Mouse (Mus musculus) erythroid progenitor cell, adult 5-6 weeks (primary cell): ENCODE results near the gene Pgbd5. TPM values are rescaled to one million over a fixed set of nuclear protein-coding genes. Genes with fewer than 3 reads are reported as not detected.

ENCODE experiments used
- ATAC-seq: replicated peaks from 2 replicates; pipeline ENCODE4 v1.8.0; 2016; ENCODE audit warnings: moderate number of reproducible peaks, mild to moderate bottlenecking, moderate TSS enrichment, inconsistent platforms; ENCODE audit not compliant: poor library complexity, low FRiP score, severe bottlenecking
- total RNA-seq, 2 experiments: library from RNA; stranded (forward) in 1 of 2; stranded (reverse) in 1 of 2; fragments of 150-400 nt in 1 of 2; fragments of 186-747, 209-891 nt in 1 of 2; gene quantifications; 2 replicates each; pipeline versions ENCODE4 v1.2.3 to v1.2.4; 2015 to 2017; ENCODE audit warnings: low replicate concordance in 2 of 2

Gene Pgbd5
- total RNA-seq, 2 experiments from 2014 or later = not detected

GRCm38 (mm10) chr8:124394951-124395350, 44.5 kb downstream of the Pgbd5 start:
- ATAC-seq = no peak

DNA sequence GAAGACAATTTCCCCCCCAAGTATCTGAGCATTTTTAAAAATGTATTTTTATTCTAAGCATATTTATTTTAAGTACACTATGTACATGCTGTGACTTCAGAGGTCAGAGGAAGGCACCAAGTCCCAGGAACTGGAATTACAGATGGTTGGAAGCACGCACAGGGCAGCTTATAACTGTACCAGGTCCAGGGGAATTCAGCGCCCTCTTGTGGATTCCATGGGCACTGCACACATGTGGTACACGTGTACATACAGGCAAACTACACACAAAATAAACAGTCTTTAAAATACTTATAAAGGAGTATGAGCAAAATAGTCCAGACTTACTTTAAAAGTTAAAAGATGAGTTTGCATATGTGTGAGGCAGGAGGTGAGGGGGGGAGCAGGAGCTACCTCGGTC, 45.5 kb downstream of the Pgbd5 start:
- ATAC-seq = no peak

DNA sequence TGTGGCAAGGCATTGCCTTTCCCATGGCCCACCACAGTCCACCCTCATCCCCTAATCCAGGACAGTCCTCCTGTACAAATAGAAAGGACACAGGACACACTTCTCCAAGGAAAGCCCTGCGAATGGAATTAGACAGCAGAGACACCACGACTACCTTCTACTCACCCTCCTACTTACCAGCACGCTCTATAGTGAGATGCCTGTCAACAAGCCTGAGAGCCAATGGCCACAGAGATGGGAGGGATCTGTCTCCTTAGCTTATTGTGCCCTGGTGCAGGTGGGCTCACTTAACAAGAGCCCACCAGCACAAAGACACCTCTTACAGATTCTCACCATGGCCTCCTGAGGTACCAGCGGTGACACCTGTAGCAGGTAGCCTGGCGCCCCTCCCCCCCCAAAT, 46.4 kb downstream of the Pgbd5 start:
- ATAC-seq = no peak

GRCm38 (mm10) chr8:124392271-124393012, 47.0 kb downstream of the Pgbd5 start:
- no peak for ATAC-seq

- ATAC-seq = no peak
Measured at GRCm38 (mm10) chr8:124391191-124391590, 48.3 kb downstream of the Pgbd5 start.

DNA sequence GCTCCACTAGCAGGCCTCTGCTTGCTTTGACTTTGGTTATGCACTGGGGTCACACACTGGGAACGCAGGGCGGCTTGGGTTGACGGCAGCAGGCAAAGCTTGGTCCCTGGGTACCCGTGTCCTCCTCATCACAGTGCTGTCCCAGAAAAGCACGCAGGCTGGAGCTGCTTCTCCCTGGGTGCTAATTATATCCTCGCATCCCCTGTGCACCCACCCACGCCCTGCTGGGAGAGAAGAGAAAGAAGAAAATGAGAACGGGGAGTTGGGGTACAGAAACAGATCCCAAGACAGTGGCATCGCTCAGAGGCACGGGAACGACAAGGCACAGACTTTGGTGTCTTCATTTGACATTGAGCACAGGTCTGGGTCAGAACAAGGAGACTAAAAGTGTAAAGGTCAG, 50.0 kb downstream of the Pgbd5 start:
- ATAC-seq = no peak

GRCm38 (mm10) chr8:124386225-124386899, 53.1 kb downstream of the Pgbd5 start:
- ATAC-seq = no peak

DNA sequence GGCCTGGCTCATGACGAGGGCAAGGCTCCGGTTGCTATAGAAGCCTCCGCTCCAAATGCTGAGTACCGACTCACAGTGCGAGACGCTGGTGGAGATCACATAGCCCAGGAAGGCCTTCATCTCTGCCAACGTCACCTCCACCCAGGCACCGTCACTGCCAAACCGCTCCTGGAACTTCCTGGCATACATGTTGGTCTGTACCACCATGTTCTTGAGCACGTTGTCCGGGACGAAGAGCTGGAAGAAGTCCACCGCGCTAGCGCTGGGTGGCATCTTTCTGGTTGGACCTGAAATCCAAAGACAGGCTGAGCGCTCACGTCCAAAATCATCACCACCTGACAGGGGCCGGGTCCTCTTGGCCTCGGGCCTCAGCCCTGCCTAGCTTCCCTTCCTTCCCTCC, 55.1 kb downstream of the Pgbd5 start:
- no peak for ATAC-seq

DNA sequence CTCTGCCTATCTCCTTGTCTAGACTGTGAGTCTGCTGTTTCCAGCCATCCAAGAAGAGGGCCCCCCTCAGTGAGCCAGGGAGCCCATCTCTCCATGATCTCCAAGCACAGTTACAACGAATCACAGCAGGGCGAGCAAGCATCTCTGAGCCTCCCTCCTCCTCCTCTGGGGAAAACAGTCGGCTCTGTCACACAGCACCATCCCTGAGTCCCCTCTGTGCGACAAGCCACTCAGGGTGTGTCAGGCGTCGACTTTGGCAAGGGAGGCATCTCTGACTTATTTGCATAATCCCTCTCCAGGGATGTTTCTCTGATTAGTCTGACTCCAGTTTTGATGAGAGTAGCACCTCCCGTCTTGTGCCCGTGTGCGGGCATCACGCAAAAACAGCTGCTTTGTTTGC, 57.2 kb downstream of the Pgbd5 start:
- no peak for ATAC-seq

GRCm38 (mm10) chr8:124379289-124379688, 60.2 kb downstream of the Pgbd5 start:
- no peak for ATAC-seq

GRCm38 (mm10) chr8:124376406-124376805, 63.1 kb downstream of the Pgbd5 start:
- ATAC-seq = no peak

DNA sequence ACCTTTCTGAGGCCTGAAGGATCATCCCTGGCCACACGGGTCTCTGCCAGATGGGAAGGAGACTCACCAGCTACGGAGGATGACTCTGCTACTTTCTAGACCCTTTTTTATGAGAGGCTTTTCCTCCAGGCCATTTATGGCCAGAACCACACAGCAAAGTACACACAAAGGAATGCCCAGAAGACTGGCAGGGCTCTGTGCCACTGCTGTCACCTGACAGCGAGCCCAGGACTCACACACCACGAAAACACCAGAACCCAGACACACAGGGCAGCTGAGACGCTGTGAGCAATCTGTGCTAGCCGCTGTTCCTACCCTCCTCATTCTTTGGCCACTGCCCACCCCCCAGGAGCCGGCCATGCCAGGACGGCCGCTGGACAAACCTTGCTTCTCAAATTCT, 63.7 kb downstream of the Pgbd5 start:
- no peak for ATAC-seq

- no peak for ATAC-seq
Measured at GRCm38 (mm10) chr8:124375168-124375567, 64.3 kb downstream of the Pgbd5 start.

- ATAC-seq = no peak
Measured at GRCm38 (mm10) chr8:124373753-124374152, 65.7 kb downstream of the Pgbd5 start.

DNA sequence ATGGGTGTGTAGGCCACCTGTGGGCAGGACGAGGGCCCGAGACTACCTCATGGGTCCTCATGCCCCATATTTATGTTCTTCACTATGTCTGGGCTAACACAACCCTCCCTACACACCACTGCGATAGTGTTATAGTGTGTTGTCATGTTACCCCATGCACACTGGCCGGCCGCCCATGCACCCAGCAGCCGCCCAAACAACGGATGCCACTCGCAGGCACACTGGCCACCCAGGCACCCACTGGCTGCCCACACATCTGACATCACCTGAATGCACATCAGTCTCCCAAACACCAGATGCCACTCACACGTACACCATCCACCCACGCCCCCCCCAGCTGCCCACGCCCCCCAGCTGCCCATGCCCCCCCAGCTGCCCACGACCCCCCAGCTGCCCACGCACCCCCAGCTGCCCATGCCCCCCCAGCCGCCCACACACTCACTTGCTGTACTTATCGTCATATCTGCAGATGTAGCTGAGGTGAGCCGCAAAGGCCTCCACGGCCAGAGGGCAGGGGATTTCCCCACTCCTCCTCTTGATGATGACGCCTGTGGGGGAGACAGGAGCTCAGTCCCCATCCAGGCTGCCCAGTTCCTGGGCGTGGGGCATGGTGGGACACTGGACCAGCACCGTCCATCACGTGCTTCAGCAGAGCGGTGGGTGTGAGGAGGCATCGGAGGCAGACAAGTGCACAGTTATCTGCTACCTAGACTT, 67.9 kb downstream of the Pgbd5 start:
- no peak for ATAC-seq

DNA sequence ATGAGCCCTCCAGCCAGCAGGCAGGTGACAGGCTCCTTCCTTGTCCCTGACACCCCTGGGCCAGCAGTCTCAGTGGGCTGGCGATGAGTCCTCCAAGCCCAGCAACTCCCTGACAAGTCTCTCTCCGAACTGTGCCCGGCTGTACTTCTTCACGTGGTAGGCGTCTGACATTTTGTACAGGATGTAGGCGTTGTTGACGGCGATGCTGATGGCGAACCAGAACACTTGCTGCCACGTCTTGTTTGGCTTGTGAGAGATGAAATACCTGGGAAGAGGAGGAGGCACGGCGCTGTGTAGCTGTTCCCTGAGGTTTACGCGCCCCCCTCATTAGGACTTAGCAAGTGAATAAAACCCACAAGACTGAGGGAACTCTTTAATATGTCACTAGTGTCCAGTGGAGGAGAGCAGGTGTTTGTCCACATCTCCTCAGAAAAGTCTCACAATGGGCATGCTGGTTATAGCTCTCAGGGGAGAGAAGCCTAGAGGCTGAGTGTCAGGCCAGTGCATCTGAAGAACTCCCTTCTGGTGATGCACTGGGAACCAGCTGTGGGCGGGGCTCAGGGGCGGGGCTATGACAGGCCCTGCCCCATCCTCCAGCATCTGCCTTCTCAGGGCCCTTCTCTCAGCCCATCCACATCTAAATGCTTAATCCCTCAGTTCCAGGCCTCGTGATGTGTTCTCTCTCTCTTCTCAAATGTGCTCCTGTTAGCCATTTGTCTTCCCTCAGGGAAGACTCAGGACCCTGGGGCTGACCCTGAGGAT, 68.9 kb downstream of the Pgbd5 start:
- ATAC-seq = no peak

DNA sequence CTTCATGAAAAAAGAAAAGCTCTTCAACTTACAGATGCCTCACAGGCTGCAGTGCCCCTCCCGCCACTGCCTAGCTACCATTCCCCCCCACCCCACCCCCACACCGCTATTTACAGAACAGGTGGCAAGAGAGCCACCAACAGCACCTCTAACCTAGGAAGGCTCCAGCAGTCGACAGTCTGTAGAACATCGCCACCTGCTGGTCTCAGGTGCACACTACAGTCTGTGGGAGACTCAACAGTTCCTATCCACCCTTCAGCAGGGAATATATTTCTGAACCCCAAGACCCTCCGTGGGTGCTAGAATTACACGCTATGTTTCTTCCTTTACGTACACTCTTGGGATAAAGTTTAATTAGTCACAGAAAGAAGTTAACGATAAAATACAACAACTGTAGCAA, 71.2 kb downstream of the Pgbd5 start:
- ATAC-seq = 0 out of 2 replicates have a peak, but pooled peaks have one; percentile 48

DNA sequence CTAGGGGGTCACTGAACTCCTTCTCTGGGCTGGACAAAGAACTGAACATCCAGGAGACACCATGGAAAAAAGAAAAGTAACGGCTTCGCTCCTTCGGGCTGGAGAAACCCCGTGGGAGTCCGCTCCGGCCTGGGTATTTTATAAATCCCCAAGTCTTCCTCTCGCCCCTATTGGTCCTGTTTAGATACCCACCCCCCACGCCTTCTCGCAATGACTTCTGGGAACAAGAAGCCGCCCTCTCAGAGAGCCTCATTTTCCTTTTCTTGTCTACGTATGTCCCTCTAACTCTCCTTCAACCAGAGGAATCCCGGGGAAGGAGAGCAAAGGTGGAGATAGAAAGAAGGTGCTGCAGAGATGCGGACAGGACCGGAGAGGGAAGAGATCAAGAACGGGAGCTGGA, 76.1 kb downstream of the Pgbd5 start:
- no peak for ATAC-seq

DNA sequence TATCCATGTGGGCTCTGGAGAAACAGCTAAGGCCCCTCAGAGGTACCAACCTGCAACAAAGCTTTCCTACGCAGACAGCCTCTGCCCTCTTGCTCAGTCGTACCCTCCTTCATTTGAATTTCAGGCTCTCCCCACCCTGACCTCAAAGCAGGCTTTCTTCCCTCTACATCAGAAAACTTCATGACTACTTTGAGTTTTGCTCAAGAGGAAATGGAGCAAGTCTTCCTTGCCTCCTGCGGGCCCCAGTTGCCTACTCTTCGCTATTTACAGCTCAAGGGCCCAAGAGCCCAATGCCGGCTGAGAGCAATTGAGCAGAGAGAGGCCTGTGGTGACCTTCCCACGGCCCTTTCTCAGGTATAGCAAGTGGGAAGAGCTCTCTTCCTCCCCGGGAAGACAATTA, 76.9 kb downstream of the Pgbd5 start:
- ATAC-seq = no peak

GRCm38 (mm10) chr8:124361773-124362427, 77.6 kb downstream of the Pgbd5 start:
- no peak for ATAC-seq
